Mouse (Mus musculus) liver, embryonic 14.5 days (tissue): ENCODE results near the gene Rassf3. TPM values are rescaled to one million over a fixed set of nuclear protein-coding genes. Genes with fewer than 3 reads are reported as not detected.

Experiments used
- ATAC-seq: fragments of 200-750 bp; cut with Nextera tagmentation; 2 replicates; pipeline ENCODE4 v1.8.0; 2017; ENCODE audit warnings: moderate number of reproducible peaks, mild to moderate bottlenecking, moderate library complexity; ENCODE audit not compliant: insufficient read depth
- DNase-seq, 3 experiments: peaks; one replicate each; pipeline ENCODE4 v3.0.0-alpha.2; 2012 to 2013; ENCODE audit warnings: low read depth in 3 of 3, low spot score in 3 of 3
- H3K27ac ChIP-seq: fragments of 300-500 bp; sonication (generic); 2 replicates; pipeline ENCODE4 v1.5.1; 2014; ENCODE audit warnings: moderate library complexity, mild to moderate bottlenecking, control low read depth, inconsistent platforms
- H3K27me3 ChIP-seq: fragments of 300-500 bp; sonication (generic); 2 replicates; pipeline ENCODE4 v1.6.1; 2014; ENCODE audit warnings: mild to moderate bottlenecking, low read length, moderate library complexity; ENCODE audit not compliant: control insufficient read depth, insufficient read depth
- H3K36me3 ChIP-seq: fragments of 300-500 bp; sonication (generic); replicated peaks from 2 replicates; pipeline ENCODE4 v1.6.1; 2014; ENCODE audit warnings: low read depth; ENCODE audit not compliant: control insufficient read depth, insufficient read depth
- H3K4me1 ChIP-seq, 2 experiments: fragments of 200-500 bp in 1 of 2; fragments of 300-500 bp in 1 of 2; sonication (generic) in 1 of 2; replicated peaks; 2 replicates each; pipeline ENCODE4 v1.6.1; 2012 to 2014; ENCODE audit warnings: antibody characterized with exemption in 1 of 2, inconsistent platforms in 1 of 2, low read length in 1 of 2; ENCODE audit not compliant: control insufficient read depth in 2 of 2, insufficient read depth in 2 of 2
- H3K4me2 ChIP-seq: fragments of 300-500 bp; sonication (generic); 2 replicates; pipeline ENCODE4 v1.6.1; 2014; ENCODE audit warnings: low read depth, mild to moderate bottlenecking, control low read depth, moderate library complexity
- H3K4me3 ChIP-seq, 2 experiments: fragments of 200-500 bp in 1 of 2; fragments of 300-500 bp in 1 of 2; sonication (generic) in 1 of 2; 2 replicates each; pipeline ENCODE4 v1.5.1; 2012 to 2014; ENCODE audit warnings: low read depth in 2 of 2, low read length in 2 of 2, mild to moderate bottlenecking in 2 of 2, control low read depth in 1 of 2, inconsistent platforms in 1 of 2, moderate library complexity in 1 of 2; ENCODE audit not compliant: insufficient read depth in 1 of 2
- H3K9ac ChIP-seq: fragments of 300-500 bp; sonication (generic); replicated peaks from 2 replicates; pipeline ENCODE4 v1.6.1; 2014; ENCODE audit warnings: mild to moderate bottlenecking, control low read depth, moderate library complexity
- H3K9me3 ChIP-seq: fragments of 300-500 bp; sonication (generic); 2 replicates; pipeline ENCODE4 v1.6.1; 2016; ENCODE audit warnings: low read length, mixed read lengths; ENCODE audit not compliant: control insufficient read depth
- CTCF ChIP-seq: IDR thresholded peaks from 2 replicates; pipeline ENCODE4 v1.5.1; 2016; ENCODE audit warnings: antibody characterized with exemption, low read depth, control low read depth
- EP300 ChIP-seq: IDR thresholded peaks from 2 replicates; pipeline ENCODE4 v1.6.1; 2016; ENCODE audit warnings: antibody characterized with exemption, low read depth
- WGBS: fragments of 180-500 bp; shearing (Covaris S2); extraction: QIAGEN DNeasy Blood & Tissue Kit; methylation state at CpG from one replicate; pipeline ENCODE4 v1.1.7; 2014; ENCODE audit not compliant: insufficient replicate concordance; 5-methylcytosine and 5-hydroxymethylcytosine counted together
- polyA plus RNA-seq, 2 experiments: library from polyadenylated mRNA; depleted of rRNA in 1 of 2; stranded (reverse) in 1 of 2; unstranded in 1 of 2; fragments of >200 nt; fragmentation: Nextera tagmentation in 1 of 2; extraction: Ambion mirVana in 1 of 2; gene quantifications; 2 replicates each; pipeline versions ENCODE4 v1.2.1 to v1.2.3; 2012 to 2014

The Rassf3 gene
- polyA plus RNA-seq, 2 experiments: 7.9 to 8.6 TPM

DNA sequence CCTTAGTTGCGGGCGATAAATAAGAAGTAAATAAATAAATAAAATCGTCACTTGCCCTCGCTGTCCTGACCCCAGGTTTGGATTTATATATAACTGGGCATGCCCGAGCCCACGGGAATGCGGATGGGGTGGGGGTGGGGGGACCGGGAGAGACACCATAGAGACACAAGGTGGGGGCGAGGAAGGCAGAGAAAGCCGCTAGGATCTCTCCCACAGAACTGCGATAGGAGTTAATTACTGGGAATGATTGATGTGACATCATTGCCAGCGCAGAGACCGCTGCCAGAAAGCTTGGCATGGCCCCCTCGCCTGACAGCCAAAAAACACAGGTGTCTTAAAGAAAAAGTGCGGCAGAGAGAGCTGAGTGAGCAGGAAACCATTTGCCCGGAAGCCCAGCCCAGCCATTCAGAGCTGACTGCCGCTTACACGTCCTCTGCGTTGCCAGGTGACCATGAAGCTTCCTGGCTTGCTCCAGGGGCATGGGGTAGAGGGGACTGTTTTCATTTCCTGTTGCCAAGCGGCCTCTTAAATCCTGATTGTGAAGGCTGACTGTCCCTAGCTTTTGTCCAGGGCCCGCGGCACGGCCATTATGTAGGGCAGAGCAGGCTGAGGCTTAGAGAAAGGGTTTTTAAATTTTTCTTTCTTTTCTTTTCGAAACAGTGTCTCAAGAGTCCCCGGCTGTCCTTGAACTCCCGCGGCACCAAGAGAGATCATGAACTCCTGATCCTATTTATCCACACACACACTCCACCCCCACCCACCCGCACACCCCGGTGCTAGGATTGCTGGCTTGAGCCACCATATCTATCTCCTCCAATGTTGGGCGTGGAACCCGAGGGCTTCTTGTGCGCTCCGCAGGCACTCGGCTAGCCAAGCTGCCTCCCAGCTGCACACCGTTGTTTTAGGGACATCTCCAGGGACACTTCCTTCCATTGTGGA lies 29.1 kb upstream of the Rassf3 start:
- TF ChIP-seq EP300 (peak; percentile 45; the same call in 1 of the 2 replicates), CTCF (0 out of 2 replicates have a peak, but pooled peaks have one; percentile 4)
- Histone ChIP-seq H3K9ac (peak overlapping the region; percentile 72), H3K36me3 (no peaks in the 10 kb centered on the region), H3K27me3 (no peaks in the 10 kb centered on the region), H3K27ac (peak overlapping the region; percentile 82), H3K4me2 (peak overlapping the region; percentile 88), H3K4me3 (peak overlapping the region; percentile 39 to 59), H3K4me1 (peaks cover 33 to 43% of the 10 kb centered on the region in 2 experiments), H3K9me3 (no peaks in the 10 kb centered on the region)
- peak; percentile 92 for ATAC-seq
- DNase-seq: peak; percentile 72 to 79 (median 75)
- 12% methylated on average over 35 of the region's 35 CpGs for WGBS

DNA sequence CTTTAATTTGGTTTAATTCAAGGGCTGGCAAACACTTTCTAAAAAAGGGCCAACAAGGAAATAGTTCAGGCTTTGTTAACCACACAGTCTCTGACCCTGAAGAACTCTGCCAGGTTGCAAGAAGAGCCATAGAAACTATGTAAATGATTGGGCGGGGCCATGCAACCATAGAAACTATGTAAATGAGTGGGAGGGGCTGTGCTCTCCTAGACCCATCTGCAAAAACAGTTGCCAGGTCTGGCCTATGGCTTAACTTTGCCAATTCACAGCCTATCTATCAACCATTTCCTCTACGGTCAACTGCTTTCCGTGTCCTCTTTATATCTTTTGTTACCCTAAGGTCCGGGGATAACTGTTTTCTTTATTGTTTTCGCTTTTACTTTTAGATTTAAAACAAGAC lies 25.0 kb upstream of the Rassf3 start:
- WGBS: 25% methylated on average over 5 of the region's 5 CpGs
- Histone ChIP-seq H3K4me2 (no peak overlapping the region), H3K9me3 (no peaks in the 10 kb centered on the region), H3K36me3 (no peaks in the 10 kb centered on the region), H3K27ac (no peak overlapping the region), H3K4me3 (no peak overlapping the region), H3K27me3 (no peaks in the 10 kb centered on the region), H3K9ac (no peak overlapping the region), H3K4me1 (peaks cover 19 to 41% of the 10 kb centered on the region in 2 experiments)
- ATAC-seq: 0 out of 2 replicates have a peak, but pooled peaks have one; percentile 12
- TF ChIP-seq EP300 (no peak), CTCF (no peak)
- DNase-seq: no peak

DNA sequence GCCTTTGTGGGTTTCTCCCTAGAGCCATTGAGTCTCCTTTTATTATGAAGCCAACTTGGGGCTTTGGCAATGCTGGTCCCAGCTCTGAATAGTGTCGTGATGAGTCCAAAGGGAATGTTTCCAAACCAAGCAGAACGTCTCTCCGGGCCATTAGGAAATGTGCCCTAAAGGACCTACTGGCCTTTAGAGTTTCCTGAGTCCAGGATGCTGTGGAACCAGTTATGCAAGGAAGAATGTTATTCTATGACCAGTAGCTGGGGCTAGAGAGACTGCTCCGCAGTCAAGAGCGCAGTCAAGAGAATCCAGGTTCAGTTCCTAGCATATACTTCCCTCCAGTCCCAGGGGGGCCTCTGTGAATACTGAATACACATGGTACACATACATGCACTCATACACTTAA lies 23.9 kb upstream of the Rassf3 start:
- Histone ChIP-seq H3K9me3 (no peaks in the 10 kb centered on the region), H3K27me3 (no peaks in the 10 kb centered on the region), H3K27ac (no peak overlapping the region), H3K9ac (no peak overlapping the region), H3K36me3 (no peaks in the 10 kb centered on the region), H3K4me2 (no peak overlapping the region), H3K4me3 (no peak overlapping the region), H3K4me1 (peaks cover 9 to 32% of the 10 kb centered on the region in 2 experiments; a peak in 3 of 4 replicates)
- peak; percentile 27; the same call in 1 of the 2 replicates for TF ChIP-seq CTCF
- TF ChIP-seq EP300: no peak
- DNase-seq: no peak
- peak; percentile 9; the same call in 1 of the 2 replicates for ATAC-seq
- WGBS: 60% methylated on average over 5 of the region's 5 CpGs

- H3K27ac ChIP-seq: no peak overlapping the region
- no peaks in the 10 kb centered on the region for H3K27me3 ChIP-seq
- no peak overlapping the region for H3K4me3 ChIP-seq
- 44% methylated on average over 2 of the region's 2 CpGs for WGBS
- TF ChIP-seq EP300 (no peak), CTCF (no peak)
- no peak for ATAC-seq
- H3K4me1 ChIP-seq: peaks cover 5 to 31% of the 10 kb centered on the region in 2 experiments
- H3K36me3 ChIP-seq: no peaks in the 10 kb centered on the region
- H3K9me3 ChIP-seq: no peaks in the 10 kb centered on the region
- no peak overlapping the region for H3K9ac ChIP-seq
- no peak for DNase-seq
- H3K4me2 ChIP-seq: no peak overlapping the region
These were observed 22.9 kb upstream of the Rassf3 start for GRCm38 (mm10) chr10:121499063-121499462.

- Histone ChIP-seq H3K36me3 (no peaks in the 10 kb centered on the region), H3K4me1 (peaks cover 11 to 36% of the 10 kb centered on the region in 2 experiments), H3K9me3 (no peaks in the 10 kb centered on the region), H3K27me3 (no peaks in the 10 kb centered on the region), H3K27ac (no peak overlapping the region), H3K4me2 (peak overlapping the region; percentile 3), H3K4me3 (no peak overlapping the region), H3K9ac (no peak overlapping the region)
- TF ChIP-seq EP300: no peak
- peak; percentile 36; the same call in 1 of the 2 replicates for ATAC-seq
- no peak for DNase-seq
- 33% methylated on average over 8 of the region's 8 CpGs for WGBS
These were observed 22.3 kb upstream of the Rassf3 start for GRCm38 (mm10) chr10:121498481-121498904.
